Mouse (Mus musculus) liver, adult 2 months (tissue): ENCODE measurements around the gene Abhd12.

Experiments
- CTCF ChIP-seq: fragments of 200-500 bp; IDR thresholded peaks from 2 replicates; pipeline ENCODE4 v1.5.1; 2011; ENCODE audit warnings: low read depth, low read length, control low read depth
- POLR2A ChIP-seq: fragments of 200-500 bp; IDR thresholded peaks from 2 replicates; pipeline ENCODE4 v1.6.1; 2011; ENCODE audit warnings: low read length, control low read depth; ENCODE audit not compliant: insufficient read depth; ENCODE audit errors: extremely low read depth

GRCm38 (mm10) chr2:150851251-150851650 is 53.3 kb downstream of the Abhd12 start:
- TF ChIP-seq CTCF (0 out of 2 replicates have a peak, but pooled peaks have one; percentile 28), POLR2A (no peak)
